Mouse (Mus musculus): ENCODE data around the gene Slc30a2.

DNA sequence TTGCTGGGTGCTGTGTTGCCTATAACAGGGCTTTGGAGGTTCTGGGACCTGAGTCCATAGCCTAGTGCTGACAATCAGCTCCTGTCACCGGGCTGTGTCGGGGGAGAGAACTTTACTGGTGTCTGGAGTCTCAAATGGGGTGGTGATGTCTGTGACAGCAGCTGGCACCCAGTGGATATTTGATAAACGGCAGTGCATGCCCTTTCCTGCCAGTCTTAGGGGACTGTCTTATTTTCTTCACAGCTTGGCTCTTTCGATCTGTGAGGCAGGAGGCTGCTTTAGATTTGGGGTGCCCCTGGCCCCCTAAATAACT is 43.5 kb upstream of the Slc30a2 start:
- TF ChIP-seq CTCF (IDR thresholded peaks at IDR 0.05; ENCODE audit: low read depth) (no peak), EP300 (IDR thresholded peaks at IDR 0.05; ENCODE audit: low read depth) (no peak)
